Mouse (Mus musculus): ENCODE data around the gene Aldh3b1. TPM values are rescaled to one million over a fixed set of nuclear protein-coding genes. Genes with fewer than 3 reads are reported as not detected.

Aldh3b1 gene
- total and polyA plus RNA-seq, 2 experiments from 2014 or later: 4.1 to 4.2 TPM

GRCm38 (mm10) chr19:3930262-3931057 lies 852 bp upstream of the Aldh3b1 start:
- 0 out of 2 replicates have a peak overlapping the region, but pooled peaks have one; percentile 55 for H3K27ac ChIP-seq (ENCODE audit: low read depth, low read length)
- no peaks in the 10 kb centered on the region for H3K27me3 ChIP-seq (ENCODE audit: insufficient read depth, low read length)
- H3K4me1 ChIP-seq (ENCODE audit: insufficient read depth): peaks cover 10% of the 10 kb centered on the region; the same call in 1 of the 2 replicates
- TF ChIP-seq CTCF (IDR thresholded peaks at IDR 0.05; ENCODE audit: low read depth): no peak
- ATAC-seq (peak; percentile 18; the same call in 1 of the 2 replicates), DNase-seq (no peak)
- H3K36me3 ChIP-seq (ENCODE audit: insufficient read depth): no peaks in the 10 kb centered on the region
- no peak overlapping the region for H3K4me3 ChIP-seq (ENCODE audit: low read depth, low read length)
- 66% methylated on average over 21 of the region's 21 CpGs for WGBS
- H3K9ac ChIP-seq: no peak overlapping the region
- H3K4me2 ChIP-seq (ENCODE audit: low read depth): no peak overlapping the region
- no peaks in the 10 kb centered on the region for H3K9me3 ChIP-seq (ENCODE audit: low read length)

- no peak for DNase-seq
- H3K9ac ChIP-seq: no peak overlapping the region
- no peak for TF ChIP-seq CTCF (IDR thresholded peaks at IDR 0.05; ENCODE audit: low read depth)
- H3K9me3 ChIP-seq (ENCODE audit: low read length): no peaks in the 10 kb centered on the region
- no peak overlapping the region for H3K27ac ChIP-seq (ENCODE audit: low read depth, low read length)
- H3K27me3 ChIP-seq (ENCODE audit: insufficient read depth, low read length): no peaks in the 10 kb centered on the region
- no peak for ATAC-seq
- H3K4me3 ChIP-seq (ENCODE audit: low read depth, low read length): no peak overlapping the region
- no peak overlapping the region for H3K4me2 ChIP-seq (ENCODE audit: low read depth)
- WGBS: 74% methylated on average over 4 of the region's 4 CpGs
- H3K4me1 ChIP-seq (ENCODE audit: insufficient read depth): peaks cover 10% of the 10 kb centered on the region; the same call in 1 of the 2 replicates
- no peaks in the 10 kb centered on the region for H3K36me3 ChIP-seq (ENCODE audit: insufficient read depth)
Observed at GRCm38 (mm10) chr19:3928779-3929178, 829 bp downstream of the Aldh3b1 start.

- Histone ChIP-seq H3K36me3 (ENCODE audit: insufficient read depth) (no peaks in the 10 kb centered on the region), H3K9me3 (ENCODE audit: low read length) (no peaks in the 10 kb centered on the region), H3K4me1 (ENCODE audit: insufficient read depth) (peaks cover 10% of the 10 kb centered on the region; the same call in 1 of the 2 replicates), H3K4me3 (ENCODE audit: low read depth, low read length) (no peak overlapping the region), H3K4me2 (ENCODE audit: low read depth) (no peak overlapping the region), H3K27ac (ENCODE audit: low read depth, low read length) (no peak overlapping the region), H3K27me3 (ENCODE audit: insufficient read depth, low read length) (no peaks in the 10 kb centered on the region), H3K9ac (no peak overlapping the region)
- ATAC-seq (no peak), DNase-seq (no peak)
- no peak for TF ChIP-seq CTCF (IDR thresholded peaks at IDR 0.05; ENCODE audit: low read depth)
- 92% methylated on average over 4 of the region's 4 CpGs for WGBS
Observed at GRCm38 (mm10) chr19:3927989-3928388, 1.6 kb downstream of the Aldh3b1 start.

- 63% methylated on average over 6 of the region's 6 CpGs for WGBS
- H3K9me3 ChIP-seq (ENCODE audit: low read length): no peaks in the 10 kb centered on the region
- ATAC-seq (no peak), DNase-seq (no peak)
- H3K4me2 ChIP-seq (ENCODE audit: low read depth): no peak overlapping the region
- H3K9ac ChIP-seq: no peak overlapping the region
- H3K27ac ChIP-seq (ENCODE audit: low read depth, low read length): no peak overlapping the region
- TF ChIP-seq CTCF (IDR thresholded peaks at IDR 0.05; ENCODE audit: low read depth): no peak
- no peaks in the 10 kb centered on the region for H3K27me3 ChIP-seq (ENCODE audit: insufficient read depth, low read length)
- H3K4me3 ChIP-seq (ENCODE audit: low read depth, low read length): no peak overlapping the region
- no peaks in the 10 kb centered on the region for H3K36me3 ChIP-seq (ENCODE audit: insufficient read depth)
- peaks cover 10% of the 10 kb centered on the region; the same call in 1 of the 2 replicates for H3K4me1 ChIP-seq (ENCODE audit: insufficient read depth)
Observed at GRCm38 (mm10) chr19:3926685-3927084, 2.9 kb downstream of the Aldh3b1 start.

- WGBS: 67% methylated on average over 3 of the region's 3 CpGs
- no peak for TF ChIP-seq CTCF (IDR thresholded peaks at IDR 0.05; ENCODE audit: low read depth)
- H3K36me3 ChIP-seq (ENCODE audit: insufficient read depth): no peaks in the 10 kb centered on the region
- H3K27me3 ChIP-seq (ENCODE audit: insufficient read depth, low read length): no peaks in the 10 kb centered on the region
- H3K9me3 ChIP-seq (ENCODE audit: low read length): no peaks in the 10 kb centered on the region
- DNase-seq (no peak), ATAC-seq (no peak)
- H3K9ac ChIP-seq: no peak overlapping the region
- H3K27ac ChIP-seq (ENCODE audit: low read depth, low read length): no peak overlapping the region
- no peak overlapping the region for H3K4me2 ChIP-seq (ENCODE audit: low read depth)
- peaks cover 10% of the 10 kb centered on the region; the same call in 1 of the 2 replicates for H3K4me1 ChIP-seq (ENCODE audit: insufficient read depth)
- H3K4me3 ChIP-seq (ENCODE audit: low read depth, low read length): no peak overlapping the region
Observed at GRCm38 (mm10) chr19:3926279-3926678, 3.3 kb downstream of the Aldh3b1 start.

- Histone ChIP-seq H3K27me3 (ENCODE audit: insufficient read depth, low read length) (no peaks in the 10 kb centered on the region), H3K4me3 (ENCODE audit: low read depth, low read length) (no peak overlapping the region), H3K4me1 (ENCODE audit: insufficient read depth) (peaks cover 10% of the 10 kb centered on the region; the same call in 1 of the 2 replicates), H3K27ac (ENCODE audit: low read depth, low read length) (no peak overlapping the region), H3K9me3 (ENCODE audit: low read length) (no peaks in the 10 kb centered on the region), H3K9ac (no peak overlapping the region), H3K4me2 (ENCODE audit: low read depth) (no peak overlapping the region), H3K36me3 (ENCODE audit: insufficient read depth) (no peaks in the 10 kb centered on the region)
- DNase-seq (no peak), ATAC-seq (no peak)
- TF ChIP-seq CTCF (IDR thresholded peaks at IDR 0.05; ENCODE audit: low read depth): no peak
- 74% methylated on average over 6 of the region's 6 CpGs for WGBS
Observed at GRCm38 (mm10) chr19:3925859-3926258, 3.7 kb downstream of the Aldh3b1 start.

GRCm38 (mm10) chr19:3924868-3925267 lies 4.7 kb downstream of the Aldh3b1 start:
- Histone ChIP-seq H3K4me1 (ENCODE audit: insufficient read depth) (peaks cover 4% of the 10 kb centered on the region; the same call in 1 of the 2 replicates), H3K4me2 (ENCODE audit: low read depth) (no peak overlapping the region), H3K27me3 (ENCODE audit: insufficient read depth, low read length) (no peaks in the 10 kb centered on the region), H3K27ac (ENCODE audit: low read depth, low read length) (no peak overlapping the region), H3K9me3 (ENCODE audit: low read length) (no peaks in the 10 kb centered on the region), H3K36me3 (ENCODE audit: insufficient read depth) (no peaks in the 10 kb centered on the region), H3K9ac (no peak overlapping the region), H3K4me3 (ENCODE audit: low read depth, low read length) (no peak overlapping the region)
- DNase-seq: no peak
- no peak for ATAC-seq
- 95% methylated on average over 7 of the region's 7 CpGs for WGBS
- TF ChIP-seq CTCF (IDR thresholded peaks at IDR 0.05; ENCODE audit: low read depth): no peak

All from forebrain, postnatal 0 days (tissue).